Mouse (Mus musculus): ENCODE data around the gene Slc12a6. TPM values are rescaled to one million over a fixed set of nuclear protein-coding genes. Genes with fewer than 3 reads are reported as not detected.
"Not testable (repeated sequence)": the region's sequence is repeated elsewhere in the genome, so short reads cannot be mapped to it uniquely, and the experiment has no call there.

Slc12a6 gene
- polyA plus RNA-seq, 1 experiment from 2014 or later, result 15.1 TPM

- 1% methylated on average over 11 of the region's 11 CpGs for WGBS
Measured at GRCm38 (mm10) chr2:112266242-112266592, 592 bp downstream of the Slc12a6 start, which contains the start of gene Gm21985. TSS of gene Gm21985 (plus strand) at chr2:112266314.

GRCm38 (mm10) chr2:112266780-112267179, 1.2 kb downstream of the Slc12a6 start:
- 35% methylated on average over 10 of the region's 10 CpGs for WGBS
- peak overlapping the region; percentile 76 for H3K4me3 ChIP-seq
- no peaks in the 10 kb centered on the region for H3K27me3 ChIP-seq (replicated peaks)
- peaks cover 31% of the 10 kb centered on the region for H3K4me1 ChIP-seq (replicated peaks)
- peak overlapping the region; percentile 95 for H3K27ac ChIP-seq (ENCODE audit: poor library complexity, severe bottlenecking)
- ATAC-seq (ENCODE audit: insufficient number of reproducible peaks, low FRiP score), result no peak
- peak overlapping the region; percentile 91 for H3K9ac ChIP-seq
- no peaks in the 10 kb centered on the region for H3K36me3 ChIP-seq
- peak overlapping the region; percentile 89 for H3K4me2 ChIP-seq
- H3K9me3 ChIP-seq (replicated peaks), result no peaks in the 10 kb centered on the region

More at GRCm38 (mm10) chr2:112266242-112266592, 592 bp downstream of the Slc12a6 start, which contains the start of gene Gm21985:
- Histone ChIP-seq H3K36me3 (no peaks in the 10 kb centered on the region), H3K27ac (ENCODE audit: poor library complexity, severe bottlenecking) (peak within 1 kb of the TSS; percentile 95), H3K4me3 (peak within 1 kb of the TSS; percentile 76), H3K4me2 (peak within 1 kb of the TSS; percentile 89), H3K27me3 (replicated peaks) (no peaks in the 10 kb centered on the region), H3K4me1 (replicated peaks) (peaks cover 31% of the 10 kb centered on the region), H3K9me3 (replicated peaks) (no peaks in the 10 kb centered on the region), H3K9ac (peak within 1 kb of the TSS; percentile 91)
- peak; percentile 71 for ATAC-seq (ENCODE audit: insufficient number of reproducible peaks, low FRiP score)

GRCm38 (mm10) chr2:112267547-112268269, 2.1 kb downstream of the Slc12a6 start:
- Histone ChIP-seq H3K4me3 (peak overlapping the region; percentile 76), H3K9me3 (replicated peaks) (no peaks in the 10 kb centered on the region), H3K27me3 (replicated peaks) (no peaks in the 10 kb centered on the region), H3K9ac (0 out of 2 replicates have a peak overlapping the region, but pooled peaks have one; percentile 91), H3K27ac (ENCODE audit: poor library complexity, severe bottlenecking) (no peak overlapping the region), H3K4me2 (peak overlapping the region; percentile 89), H3K36me3 (no peaks in the 10 kb centered on the region), H3K4me1 (replicated peaks) (peaks cover 27% of the 10 kb centered on the region)
- no peak for ATAC-seq (ENCODE audit: insufficient number of reproducible peaks, low FRiP score)
- WGBS, result 56% methylated on average over 8 of the region's 8 CpGs

GRCm38 (mm10) chr2:112270011-112270410, 4.4 kb downstream of the Slc12a6 start:
- H3K9me3 ChIP-seq (replicated peaks), result no peaks in the 10 kb centered on the region
- no peak overlapping the region for H3K4me3 ChIP-seq
- no peak overlapping the region for H3K9ac ChIP-seq
- no peak for ATAC-seq (ENCODE audit: insufficient number of reproducible peaks, low FRiP score)
- peaks cover 5% of the 10 kb centered on the region; the same call in 1 of the 2 replicates for H3K36me3 ChIP-seq
- H3K4me2 ChIP-seq, result peak overlapping the region; percentile 36
- WGBS, result 60% methylated on average over 2 of the region's 2 CpGs
- peaks cover 19% of the 10 kb centered on the region for H3K4me1 ChIP-seq (replicated peaks)
- no peaks in the 10 kb centered on the region for H3K27me3 ChIP-seq (replicated peaks)
- peak overlapping the region; percentile 47; the same call in 1 of the 2 replicates for H3K27ac ChIP-seq (ENCODE audit: poor library complexity, severe bottlenecking)

- H3K9ac ChIP-seq, result no peak overlapping the region
- H3K4me2 ChIP-seq, result no peak overlapping the region
- WGBS, result 59% methylated on average over 2 of the region's 2 CpGs
- H3K27ac ChIP-seq (ENCODE audit: poor library complexity, severe bottlenecking), result no peak overlapping the region
- H3K9me3 ChIP-seq (replicated peaks), result no peaks in the 10 kb centered on the region
- no peak for ATAC-seq (ENCODE audit: insufficient number of reproducible peaks, low FRiP score)
- no peak overlapping the region for H3K4me3 ChIP-seq
- peaks cover 5% of the 10 kb centered on the region; the same call in 1 of the 2 replicates for H3K36me3 ChIP-seq
- H3K27me3 ChIP-seq (replicated peaks), result no peaks in the 10 kb centered on the region
- peaks cover 15% of the 10 kb centered on the region for H3K4me1 ChIP-seq (replicated peaks)
Measured at GRCm38 (mm10) chr2:112272909-112273308, 7.3 kb downstream of the Slc12a6 start.

GRCm38 (mm10) chr2:112273474-112273873, 7.8 kb downstream of the Slc12a6 start:
- no peak overlapping the region for H3K27ac ChIP-seq (ENCODE audit: poor library complexity, severe bottlenecking)
- H3K9ac ChIP-seq, result no peak overlapping the region
- no peak for ATAC-seq (ENCODE audit: insufficient number of reproducible peaks, low FRiP score)
- H3K4me3 ChIP-seq, result no peak overlapping the region
- no peaks in the 10 kb centered on the region for H3K27me3 ChIP-seq (replicated peaks)
- peaks cover 12% of the 10 kb centered on the region for H3K4me1 ChIP-seq (replicated peaks)
- H3K4me2 ChIP-seq, result no peak overlapping the region
- 81% methylated on average over 6 of the region's 6 CpGs for WGBS
- no peaks in the 10 kb centered on the region for H3K9me3 ChIP-seq (replicated peaks)
- peaks cover 5% of the 10 kb centered on the region; the same call in 1 of the 2 replicates for H3K36me3 ChIP-seq

- H3K9ac ChIP-seq, result no peak overlapping the region
- no peaks in the 10 kb centered on the region for H3K27me3 ChIP-seq (replicated peaks)
- no peak overlapping the region for H3K4me2 ChIP-seq
- no peak overlapping the region for H3K4me3 ChIP-seq
- WGBS, result 96% methylated on average over 3 of the region's 3 CpGs
- H3K36me3 ChIP-seq, result peaks cover 5% of the 10 kb centered on the region; the same call in 1 of the 2 replicates
- no peak overlapping the region for H3K27ac ChIP-seq (ENCODE audit: poor library complexity, severe bottlenecking)
- no peak for ATAC-seq (ENCODE audit: insufficient number of reproducible peaks, low FRiP score)
- H3K9me3 ChIP-seq (replicated peaks), result no peaks in the 10 kb centered on the region
- H3K4me1 ChIP-seq (replicated peaks), result peaks cover 3% of the 10 kb centered on the region
Measured at GRCm38 (mm10) chr2:112276870-112277269, 11.2 kb downstream of the Slc12a6 start.

- H3K4me1 ChIP-seq (replicated peaks), result no peaks in the 10 kb centered on the region; the same call in 1 of the 2 replicates
- no peaks in the 10 kb centered on the region for H3K36me3 ChIP-seq
- H3K4me2 ChIP-seq, result no peak overlapping the region
- H3K9me3 ChIP-seq (replicated peaks), result no peaks in the 10 kb centered on the region
- no peak overlapping the region for H3K9ac ChIP-seq
- H3K27ac ChIP-seq (ENCODE audit: poor library complexity, severe bottlenecking), result no peak overlapping the region
- WGBS, result 98% methylated on average over 1 of the region's 1 CpGs
- no peak overlapping the region for H3K4me3 ChIP-seq
- ATAC-seq (ENCODE audit: insufficient number of reproducible peaks, low FRiP score), result no peak
- no peaks in the 10 kb centered on the region for H3K27me3 ChIP-seq (replicated peaks)
Measured at GRCm38 (mm10) chr2:112282846-112283245, 17.2 kb downstream of the Slc12a6 start.

GRCm38 (mm10) chr2:112284363-112285030, 18.9 kb downstream of the Slc12a6 start:
- peak overlapping the region; percentile 81 for H3K9ac ChIP-seq
- no peaks in the 10 kb centered on the region for H3K27me3 ChIP-seq (replicated peaks)
- no peaks in the 10 kb centered on the region for H3K9me3 ChIP-seq (replicated peaks)
- no peaks in the 10 kb centered on the region for H3K36me3 ChIP-seq
- peak overlapping the region; percentile 33; the same call in 1 of the 2 replicates for H3K27ac ChIP-seq (ENCODE audit: poor library complexity, severe bottlenecking)
- WGBS, result 1% methylated on average over 21 of the region's 21 CpGs
- peak overlapping the region; percentile 97 for H3K4me2 ChIP-seq
- peak; percentile 96 for ATAC-seq (ENCODE audit: insufficient number of reproducible peaks, low FRiP score)
- peak overlapping the region; percentile 81 for H3K4me3 ChIP-seq
- H3K4me1 ChIP-seq (replicated peaks), result peaks cover 4% of the 10 kb centered on the region; the same call in 1 of the 2 replicates

GRCm38 (mm10) chr2:112285031-112285390, 19.4 kb downstream of the Slc12a6 start:
- WGBS, result 65% methylated on average over 6 of the region's 6 CpGs
- no peak for ATAC-seq (ENCODE audit: insufficient number of reproducible peaks, low FRiP score)
- H3K27ac ChIP-seq (ENCODE audit: poor library complexity, severe bottlenecking), result no peak overlapping the region
- H3K9me3 ChIP-seq (replicated peaks), result no peaks in the 10 kb centered on the region
- H3K4me3 ChIP-seq, result peak overlapping the region; percentile 81
- peak overlapping the region; percentile 97 for H3K4me2 ChIP-seq
- H3K36me3 ChIP-seq, result no peaks in the 10 kb centered on the region
- no peaks in the 10 kb centered on the region for H3K27me3 ChIP-seq (replicated peaks)
- H3K9ac ChIP-seq, result peak overlapping the region; percentile 81; the same call in 1 of the 2 replicates
- H3K4me1 ChIP-seq (replicated peaks), result peaks cover 5% of the 10 kb centered on the region; the same call in 1 of the 2 replicates

GRCm38 (mm10) chr2:112286062-112286461, 20.4 kb downstream of the Slc12a6 start:
- not testable (repeated sequence) for H3K4me2 ChIP-seq; ATAC-seq (ENCODE audit: insufficient number of reproducible peaks, low FRiP score); H3K27ac ChIP-seq (ENCODE audit: poor library complexity, severe bottlenecking); H3K4me1 ChIP-seq (replicated peaks); H3K36me3 ChIP-seq; H3K27me3 ChIP-seq (replicated peaks); H3K4me3 ChIP-seq; H3K9me3 ChIP-seq (replicated peaks); H3K9ac ChIP-seq
- WGBS, result 89% methylated on average over 1 of the region's 1 CpGs

Data from heart, embryonic 12.5 days (tissue).